Mouse (Mus musculus): ENCODE measurements around the gene Smlr1. TPM values are rescaled to one million over a fixed set of nuclear protein-coding genes. Genes with fewer than 3 reads are reported as not detected.

The Smlr1 gene
- polyA plus RNA-seq, 1 experiment from 2014 or later, result not detected

- Histone ChIP-seq H3K4me2 (no peak overlapping the region), H3K4me3 (no peak overlapping the region), H3K9ac (no peak overlapping the region), H3K27ac (replicated peaks) (no peak overlapping the region), H3K4me1 (replicated peaks) (no peaks in the 10 kb centered on the region), H3K36me3 (no peaks in the 10 kb centered on the region), H3K9me3 (no peaks in the 10 kb centered on the region), H3K27me3 (no peaks in the 10 kb centered on the region)
- 91% methylated on average over 3 of the region's 3 CpGs for WGBS
- no peak for ATAC-seq (ENCODE audit: low read depth)
Measured at GRCm38 (mm10) chr10:25479716-25480115, 56.4 kb downstream of the Smlr1 start.

Other genes starting within 250 kb of the Smlr1 start
- 30.3 and 33.5 TPM in 2 replicates for gene Akap7, start 228.4 kb downstream of the Smlr1 start, polyA plus RNA-seq (2015; fragmentation: Nextera tagmentation; extraction: Ambion mirVana)
- gene Epb41l2, start 176.5 kb downstream of the Smlr1 start, polyA plus RNA-seq (2015; fragmentation: Nextera tagmentation; extraction: Ambion mirVana), result 29.1 and 29.7 TPM in 2 replicates